Mouse (Mus musculus) heart, postnatal 0 days (tissue): ENCODE results near the gene Ptger3. TPM values are rescaled to one million over a fixed set of nuclear protein-coding genes. Genes with fewer than 3 reads are reported as not detected.

Source experiments
- ATAC-seq: fragments of 200-750 bp; cut with Nextera tagmentation; 2 replicates; pipeline ENCODE4 v1.8.0; 2017; ENCODE audit warnings: low read depth, moderate number of reproducible peaks, moderate library complexity; ENCODE audit not compliant: insufficient read depth
- DNase-seq: peaks from one replicate; pipeline ENCODE4 v3.0.0-alpha.2; 2016; ENCODE audit warnings: low spot score
- H3K27ac ChIP-seq: fragments of 300-500 bp; sonication (generic); 2 replicates; pipeline ENCODE4 v1.5.1; 2014; ENCODE audit warnings: low read depth, mild to moderate bottlenecking
- H3K27me3 ChIP-seq: fragments of 300-500 bp; sonication (generic); 2 replicates; pipeline ENCODE4 v1.6.1; 2014; ENCODE audit warnings: low read length, mixed read lengths; ENCODE audit not compliant: control insufficient read depth, insufficient read depth
- H3K36me3 ChIP-seq: fragments of 300-500 bp; sonication (generic); replicated peaks from 2 replicates; pipeline ENCODE4 v1.6.1; 2014; ENCODE audit warnings: low read length, mixed read lengths; ENCODE audit not compliant: control insufficient read depth, insufficient read depth
- H3K4me1 ChIP-seq: fragments of 300-500 bp; sonication (generic); 2 replicates; pipeline ENCODE4 v1.6.1; 2014; ENCODE audit warnings: antibody characterized with exemption; ENCODE audit not compliant: control insufficient read depth, insufficient read depth
- H3K4me2 ChIP-seq: fragments of 300-500 bp; sonication (generic); 2 replicates; pipeline ENCODE4 v1.6.1; 2014; ENCODE audit warnings: low read depth, mild to moderate bottlenecking, low read length, moderate library complexity
- H3K4me3 ChIP-seq: fragments of 300-500 bp; sonication (generic); 2 replicates; pipeline ENCODE4 v1.5.1; 2014; ENCODE audit warnings: low read depth, low read length
- H3K9ac ChIP-seq: fragments of 300-500 bp; sonication (generic); replicated peaks from 2 replicates; pipeline ENCODE4 v1.6.1; 2014; ENCODE audit warnings: low read depth, low read length, mixed read lengths
- H3K9me3 ChIP-seq: fragments of 300-500 bp; sonication (generic); replicated peaks from 2 replicates; pipeline ENCODE4 v1.6.1; 2016; ENCODE audit warnings: low read length; ENCODE audit not compliant: control insufficient read depth
- CTCF ChIP-seq: IDR thresholded peaks from 2 replicates; pipeline ENCODE4 v1.5.1; 2016; ENCODE audit warnings: antibody characterized with exemption, control low read depth, low read depth
- EP300 ChIP-seq: IDR thresholded peaks from 2 replicates; pipeline ENCODE4 v1.6.1; 2016; ENCODE audit warnings: antibody characterized with exemption, low read depth
- WGBS: fragments of 180-500 bp; shearing (Covaris S2); extraction: QIAGEN DNeasy Blood & Tissue Kit; methylation state at CpG from one replicate; pipeline ENCODE4 v1.1.7; 2014; 5-methylcytosine and 5-hydroxymethylcytosine counted together
- microRNA counts: library from miRNA; unstranded; fragments of <30 nt; microRNA quantifications from one replicate; lab custom pipeline; 2015
- microRNA-seq: library from miRNA; unstranded; fragments of <30 nt; microRNA quantifications from one replicate; pipeline ENCODE4, GENCODE M21; 2016
- polyA plus RNA-seq: library from polyadenylated mRNA; unstranded; fragments of >200 nt; fragmentation: Nextera tagmentation; extraction: Ambion mirVana; gene quantifications from 2 replicates; pipeline ENCODE4 v1.2.1, GENCODE M21; 2015
- total RNA-seq: library from RNA; depleted of rRNA; stranded (reverse); fragments of >200 nt; gene quantifications from 2 replicates; pipeline ENCODE4 v1.2.3, GENCODE M21; 2014; ENCODE audit warnings: low replicate concordance; rRNA removed

Ptger3 gene
- total and polyA plus RNA-seq, 2 experiments from 2014 or later: 0.52 to 3.3 TPM

DNA sequence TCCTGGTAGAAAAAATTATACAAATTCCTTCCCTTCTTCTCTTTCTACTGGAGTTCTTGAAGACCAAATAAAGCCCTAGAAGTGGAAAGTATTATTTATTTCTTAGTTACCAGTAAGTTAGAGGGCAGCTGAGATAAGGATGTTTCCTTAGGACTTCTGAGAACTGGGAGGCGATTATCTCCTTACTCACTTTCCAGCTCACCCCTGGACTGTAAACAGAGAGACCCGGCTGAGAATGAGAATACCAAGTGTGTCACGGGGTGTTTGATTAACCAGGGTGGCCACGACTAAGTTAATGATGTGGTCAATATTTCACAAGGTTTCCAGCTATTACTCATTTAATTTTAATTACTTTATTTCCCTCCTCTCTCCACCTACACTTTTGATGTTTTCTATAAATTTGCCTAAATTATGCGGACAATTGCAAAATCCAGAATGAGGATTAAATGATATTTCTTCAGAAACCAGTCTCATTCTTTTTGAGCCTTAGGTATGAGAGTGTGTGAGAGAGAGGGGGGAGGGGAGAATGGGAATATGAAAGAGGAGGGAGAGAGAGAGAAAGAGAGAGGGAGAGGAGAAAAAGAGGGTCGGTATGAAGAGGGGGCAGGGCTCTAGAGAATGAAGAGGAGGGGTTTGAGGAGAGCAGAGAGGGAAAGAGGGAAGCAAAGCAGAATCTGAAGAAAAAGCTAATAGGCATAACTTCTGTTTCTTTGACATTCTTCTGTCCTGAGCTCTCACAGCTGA lies 121.9 kb downstream of the Ptger3 start:
- H3K9me3 ChIP-seq: no peaks in the 10 kb centered on the region
- 45% methylated on average over 6 of the region's 6 CpGs for WGBS
- H3K9ac ChIP-seq: no peak overlapping the region
- H3K4me1 ChIP-seq: no peaks in the 10 kb centered on the region
- TF ChIP-seq EP300: no peak
- TF ChIP-seq CTCF: no peak
- no peak overlapping the region for H3K27ac ChIP-seq
- H3K4me2 ChIP-seq: no peak overlapping the region
- no peak overlapping the region for H3K4me3 ChIP-seq
- no peaks in the 10 kb centered on the region for H3K36me3 ChIP-seq
- no peaks in the 10 kb centered on the region for H3K27me3 ChIP-seq
- DNase-seq (no peak), ATAC-seq (no peak)

MicroRNAs encoded within 50 kb of the gene (microRNA counts, 519-probe panel; counts per million panel counts)
- microRNA mmu-miR-186 (lab: Ali Mortazavi, UCI): not detected

Small RNAs within 50 kb of the gene (microRNA-seq; reads per million reads assigned to microRNA genes)
- 488 reads per million, percentile 74 among the genes with 10 or more reads in this experiment for gene Mir186

Other genes starting within 250 kb of the Ptger3 start
- 20.9 and 30.8 TPM in 2 replicates for gene Zranb2, start 32.7 kb upstream of the Ptger3 start, total RNA-seq
- 47.5 and 50.2 TPM in 2 replicates for gene Zranb2, start 32.7 kb upstream of the Ptger3 start, polyA plus RNA-seq